8 mouse cellular contexts compared by ENCODE assay signal in the genomic region with DNA sequence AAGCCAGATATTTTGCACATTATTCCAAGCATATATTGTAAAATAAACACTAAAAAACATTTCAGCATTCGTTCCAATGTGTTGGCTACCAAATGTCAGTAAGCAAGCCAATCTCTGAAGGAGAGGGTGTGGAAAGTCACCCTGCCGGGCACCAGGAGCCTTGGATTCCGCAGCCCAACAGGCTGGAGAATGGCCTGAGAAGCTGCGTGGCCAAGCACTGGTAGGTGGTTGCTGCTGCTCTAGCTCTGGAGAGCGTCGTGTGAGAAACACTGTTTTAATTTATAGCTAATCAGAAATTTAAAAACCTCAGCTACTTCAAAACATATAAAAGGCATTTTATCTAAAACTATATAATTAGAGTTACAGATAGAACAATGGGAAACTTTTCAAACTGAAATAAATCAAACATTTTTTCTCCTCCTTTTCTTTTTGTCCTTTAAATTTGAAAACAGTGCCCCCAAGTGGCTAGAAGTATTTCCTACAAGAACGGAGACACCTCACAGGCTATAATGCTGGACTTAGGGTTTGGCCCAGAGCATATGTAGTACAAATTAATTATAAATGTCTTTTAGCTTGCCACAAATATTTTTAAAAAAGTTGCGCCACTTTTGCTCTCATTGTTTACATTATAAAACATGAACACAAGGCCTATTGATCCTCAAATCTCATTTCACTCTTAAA.
DNase-seq lines count a peak whose midpoint lies in the region; ATAC-seq and TF ChIP-seq lines count a peak whose summit lies in the region.

No protein-coding gene starts in this region.

- H3K4me2 ChIP-seq in heart, embryonic 15.5 days = peak overlapping the region; percentile 41; the same call in 1 of the 2 replicates
- peak overlapping the region; percentile 10; the same call in 1 of the 2 replicates for H3K4me2 ChIP-seq in midbrain, embryonic 15.5 days

- ATAC-seq in heart, embryonic 15.5 days (replicated peaks; ENCODE audit: insufficient number of reproducible peaks, insufficient read depth, low FRiP score, low read depth) = no peak
- ATAC-seq in midbrain, embryonic 15.5 days (replicated peaks) = peak; percentile 71; the same call in 1 of the 2 replicates

- no peak for DNase-seq in heart, postnatal 36 days
- peak; percentile 21 for DNase-seq in MEL (ENCODE audit: low read depth, low spot score)
- peak; percentile 70 for DNase-seq in embryo, embryonic 11 days
- DNase-seq in induced T-regulatory cell, adult 2 months (ENCODE audit: low read depth) = peak; percentile 5
- no peak for DNase-seq in layer of hippocampus, adult 9-11 months
- no peak for DNase-seq in ovary, postnatal 36 days (ENCODE audit: low spot score)

- no peaks in the 10 kb centered on the region for H3K4me1 ChIP-seq in heart, embryonic 15.5 days (replicated peaks)
- no peaks in the 10 kb centered on the region for H3K4me1 ChIP-seq in MEL (ENCODE audit: control insufficient read depth in 1 of 2, insufficient read depth in 2 of 2, low read length in 2 of 2)
- H3K4me1 ChIP-seq in midbrain, embryonic 15.5 days = no peaks in the 10 kb centered on the region

- no peak overlapping the region for H3K27ac ChIP-seq in heart, embryonic 15.5 days
- no peak overlapping the region for H3K27ac ChIP-seq in MEL (ENCODE audit: control insufficient read depth, low read depth, low read length)
- H3K27ac ChIP-seq in midbrain, embryonic 15.5 days = no peak overlapping the region

- no peak for TF ChIP-seq EP300 in MEL (IDR thresholded peaks at IDR 0.05; ENCODE audit: low read depth in 1 of 2, low read length in 2 of 2)

- peak; percentile 41 for TF ChIP-seq RAD21 in MEL (IDR thresholded peaks at IDR 0.05; ENCODE audit: low read depth, low read length)

- H3K36me3 ChIP-seq in heart, embryonic 15.5 days = no peaks in the 10 kb centered on the region
- no peaks in the 10 kb centered on the region for H3K36me3 ChIP-seq in MEL (ENCODE audit: control insufficient read depth in 1 of 2, insufficient read depth in 2 of 2, low read length in 2 of 2)
- H3K36me3 ChIP-seq in midbrain, embryonic 15.5 days (replicated peaks) = no peaks in the 10 kb centered on the region

- peak in 2 of 3 experiments; percentile 3 to 46; a peak in 2 of 6 replicates for TF ChIP-seq CTCF in MEL (IDR thresholded peaks at IDR 0.05 in 2 of 3, conservative IDR thresholded peaks at IDR 0.05 in 1 of 3; ENCODE audit: control insufficient read depth in 1 of 3, insufficient read depth in 1 of 3, low read depth in 2 of 3, low read length in 3 of 3, poor library complexity in 1 of 3, severe bottlenecking in 1 of 3)

- H3K9ac ChIP-seq in heart, embryonic 15.5 days = no peak overlapping the region
- H3K9ac ChIP-seq in MEL (ENCODE audit: control insufficient read depth, low read depth, low read length, poor library complexity, severe bottlenecking) = no peak overlapping the region
- H3K9ac ChIP-seq in midbrain, embryonic 15.5 days = no peak overlapping the region

- no peaks in the 10 kb centered on the region for H3K79me2 ChIP-seq in MEL (ENCODE audit: control insufficient read depth, insufficient read depth, low read length, poor library complexity)

- no peak for TF ChIP-seq POLR2A in MEL (IDR thresholded peaks at IDR 0.05; ENCODE audit: control insufficient read depth in 1 of 2, insufficient read depth in 1 of 2, low read depth in 1 of 2, low read length in 2 of 2, poor library complexity in 1 of 2)

- no peaks in the 10 kb centered on the region for H3K9me3 ChIP-seq in heart, embryonic 15.5 days (replicated peaks)
- no peaks in the 10 kb centered on the region for H3K9me3 ChIP-seq in MEL (replicated peaks; ENCODE audit: insufficient read depth, low read length)
- no peaks in the 10 kb centered on the region for H3K9me3 ChIP-seq in midbrain, embryonic 15.5 days

- H3K27me3 ChIP-seq in heart, embryonic 15.5 days = no peaks in the 10 kb centered on the region
- no peaks in the 10 kb centered on the region for H3K27me3 ChIP-seq in MEL (ENCODE audit: control insufficient read depth in 1 of 2, insufficient read depth in 2 of 2, low read length in 2 of 2)
- H3K27me3 ChIP-seq in midbrain, embryonic 15.5 days (replicated peaks) = no peaks in the 10 kb centered on the region

- intact Hi-C loops in heart, postnatal 36 days (cut with DNase I) = loop anchor here (10.0 kb wide), 1 partner anchor 458 kb away; no protein-coding TSS in a partner anchor

- WGBS in heart, embryonic 15.5 days = 21% methylated on average over 8 of the region's 8 CpGs
- WGBS in midbrain, embryonic 15.5 days = 19% methylated on average over 8 of the region's 8 CpGs

- H3K4me3 ChIP-seq in heart, embryonic 15.5 days = no peak overlapping the region; the same call in 1 of the 2 replicates
- H3K4me3 ChIP-seq in MEL (ENCODE audit: control insufficient read depth in 1 of 2, insufficient read depth in 1 of 2, low read depth in 2 of 2, low read length in 2 of 2) = no peak overlapping the region
- H3K4me3 ChIP-seq in midbrain, embryonic 15.5 days = no peak overlapping the region

TF ChIP-seq in MEL, 35 proteins besides CTCF, POLR2A, EP300 and RAD21:
- TF ChIP-seq SMC3 (IDR thresholded peaks at IDR 0.05; ENCODE audit: low read depth, low read length) = peak; percentile 29
- no peak for TF ChIP-seq UBTF (IDR thresholded peaks at IDR 0.05; ENCODE audit: borderline replicate concordance, insufficient read depth, low read depth, low read length)

Comparison
In these comparisons a context has a peak if more than half of its experiments do, and no peak if none do; other contexts are left out.
1. DNase-seq: peak in MEL (single experiment), embryo, embryonic 11 days (single experiment) and induced T-regulatory cell, adult 2 months (single experiment); none in heart, postnatal 36 days (0 of 2), layer of hippocampus, adult 9-11 months (single experiment) and ovary, postnatal 36 days (single experiment).